Mouse (Mus musculus): ENCODE measurements around the gene Prmt9. TPM values are rescaled to one million over a fixed set of nuclear protein-coding genes. Genes with fewer than 3 reads are reported as not detected.

Prmt9 gene
- total and polyA plus RNA-seq, 3 experiments = 5.5 to 35.5 (median 30.6) TPM

DNA sequence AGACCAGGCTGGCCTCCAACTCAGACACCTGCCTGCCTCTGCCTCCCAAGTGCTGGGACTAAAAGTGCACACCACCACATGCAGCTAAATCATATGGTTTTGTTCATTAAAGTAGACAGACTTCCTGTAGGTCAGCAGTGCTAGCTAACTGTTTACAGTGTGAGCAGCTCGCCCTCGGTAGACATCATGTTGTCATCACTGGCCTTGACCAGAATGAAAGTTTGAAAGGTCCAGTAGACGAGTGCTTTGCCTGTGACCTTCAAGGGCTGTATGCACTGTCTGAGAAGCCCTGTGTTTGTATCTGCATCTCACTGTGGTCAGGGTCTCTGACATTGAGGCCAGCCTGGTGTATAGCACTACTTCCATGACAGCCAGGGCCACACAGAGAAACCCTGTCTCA is 12.2 kb downstream of the Prmt9 start:
- Histone ChIP-seq H3K36me3 (replicated peaks) (peaks cover 84% of the 10 kb centered on the region), H3K9me3 (replicated peaks) (no peaks in the 10 kb centered on the region), H3K4me1 (ENCODE audit: insufficient read depth, low read depth, low read length) (peaks cover 4% of the 10 kb centered on the region; the same call in 1 of the 2 replicates), H3K4me3 (ENCODE audit: low read depth, low read length) (no peak overlapping the region), H3K27me3 (ENCODE audit: insufficient read depth, low read length) (no peaks in the 10 kb centered on the region)
- DNase-seq (ENCODE audit: low spot score) = no peak
- TF ChIP-seq GATA1 (IDR thresholded peaks at IDR 0.05; ENCODE audit: borderline replicate concordance, low read length) (no peak), GATA2 (IDR thresholded peaks at IDR 0.05; ENCODE audit: borderline replicate concordance, low read depth, low read length) (no peak), TAL1 (conservative IDR thresholded peaks at IDR 0.05; ENCODE audit: low read depth, low read length) (no peak), POLR2AphosphoS5 (IDR thresholded peaks at IDR 0.05; ENCODE audit: insufficient replicate concordance, low read depth, low read length) (no peak), CTCF (IDR thresholded peaks at IDR 0.05; ENCODE audit: low read depth, low read length) (no peak)
- no peak for ATAC-seq (ENCODE audit: extremely low read depth, insufficient number of reproducible peaks, low FRiP score, poor library complexity, severe bottlenecking)

DNA sequence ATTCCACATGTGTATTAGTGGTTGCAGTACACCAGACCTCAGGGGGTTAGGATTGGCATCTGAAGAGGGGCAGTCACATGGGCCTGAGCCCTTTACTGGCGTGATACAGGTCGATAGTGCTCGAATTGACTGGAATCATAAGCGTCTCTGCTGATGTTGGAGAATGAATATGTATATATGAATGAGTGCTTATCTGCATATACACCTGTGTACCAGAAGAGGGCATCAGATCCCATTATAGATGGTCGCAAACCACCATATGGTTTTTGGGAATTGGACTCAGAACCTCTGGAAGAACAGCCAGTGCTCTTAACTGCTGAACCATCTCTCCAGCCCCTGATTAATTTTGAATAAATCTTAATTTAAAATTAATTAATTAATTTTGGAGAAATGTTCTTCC is 25.0 kb downstream of the Prmt9 start:
- peaks cover 5% of the 10 kb centered on the region; the same call in 1 of the 2 replicates for H3K4me1 ChIP-seq (ENCODE audit: insufficient read depth, low read depth, low read length)
- no peak; the same call in 1 of the 2 replicates for ATAC-seq (ENCODE audit: extremely low read depth, insufficient number of reproducible peaks, low FRiP score, poor library complexity, severe bottlenecking)
- no peaks in the 10 kb centered on the region for H3K9me3 ChIP-seq (replicated peaks)
- TF ChIP-seq TAL1 (conservative IDR thresholded peaks at IDR 0.05; ENCODE audit: low read depth, low read length) (no peak), POLR2AphosphoS5 (IDR thresholded peaks at IDR 0.05; ENCODE audit: insufficient replicate concordance, low read depth, low read length) (no peak), GATA1 (IDR thresholded peaks at IDR 0.05; ENCODE audit: borderline replicate concordance, low read length) (no peak), GATA2 (IDR thresholded peaks at IDR 0.05; ENCODE audit: borderline replicate concordance, low read depth, low read length) (no peak), CTCF (IDR thresholded peaks at IDR 0.05; ENCODE audit: low read depth, low read length) (no peak)
- H3K36me3 ChIP-seq (replicated peaks) = peaks cover 77% of the 10 kb centered on the region
- H3K27me3 ChIP-seq (ENCODE audit: insufficient read depth, low read length) = no peaks in the 10 kb centered on the region
- H3K4me3 ChIP-seq (ENCODE audit: low read depth, low read length) = no peak overlapping the region
- DNase-seq (ENCODE audit: low spot score) = no peak

DNA sequence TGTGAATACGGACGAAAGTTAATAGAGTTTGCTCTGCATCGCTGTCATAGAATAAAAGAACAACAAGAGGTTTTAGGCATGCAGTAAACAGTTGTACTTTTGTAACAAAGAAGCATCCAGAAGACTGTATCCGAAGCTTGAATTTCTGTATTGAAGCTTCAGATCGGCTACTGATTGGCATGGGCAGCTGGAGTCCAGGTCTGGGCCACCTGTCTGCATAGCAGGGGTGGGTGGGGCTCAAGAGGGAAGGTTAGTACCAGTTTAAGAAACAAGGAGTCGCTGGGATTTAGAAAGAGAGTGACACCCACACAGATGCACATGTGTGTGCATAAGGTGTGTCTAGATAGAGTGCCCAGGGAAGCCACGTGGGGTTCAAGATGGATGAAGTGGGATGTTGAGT is 28.5 kb downstream of the Prmt9 start:
- Histone ChIP-seq H3K9me3 (replicated peaks) (no peaks in the 10 kb centered on the region), H3K36me3 (replicated peaks) (peaks cover 80% of the 10 kb centered on the region), H3K27me3 (ENCODE audit: insufficient read depth, low read length) (no peaks in the 10 kb centered on the region), H3K4me3 (ENCODE audit: low read depth, low read length) (no peak overlapping the region), H3K4me1 (ENCODE audit: insufficient read depth, low read depth, low read length) (peaks cover 5% of the 10 kb centered on the region; the same call in 1 of the 2 replicates)
- no peak for ATAC-seq (ENCODE audit: extremely low read depth, insufficient number of reproducible peaks, low FRiP score, poor library complexity, severe bottlenecking)
- no peak for TF ChIP-seq GATA2 (IDR thresholded peaks at IDR 0.05; ENCODE audit: borderline replicate concordance, low read depth, low read length)
- TF ChIP-seq GATA1 (IDR thresholded peaks at IDR 0.05; ENCODE audit: borderline replicate concordance, low read length) = no peak
- no peak for TF ChIP-seq CTCF (IDR thresholded peaks at IDR 0.05; ENCODE audit: low read depth, low read length)
- no peak for TF ChIP-seq TAL1 (conservative IDR thresholded peaks at IDR 0.05; ENCODE audit: low read depth, low read length)
- no peak for TF ChIP-seq POLR2AphosphoS5 (IDR thresholded peaks at IDR 0.05; ENCODE audit: insufficient replicate concordance, low read depth, low read length)
- DNase-seq (ENCODE audit: low spot score) = no peak

DNA sequence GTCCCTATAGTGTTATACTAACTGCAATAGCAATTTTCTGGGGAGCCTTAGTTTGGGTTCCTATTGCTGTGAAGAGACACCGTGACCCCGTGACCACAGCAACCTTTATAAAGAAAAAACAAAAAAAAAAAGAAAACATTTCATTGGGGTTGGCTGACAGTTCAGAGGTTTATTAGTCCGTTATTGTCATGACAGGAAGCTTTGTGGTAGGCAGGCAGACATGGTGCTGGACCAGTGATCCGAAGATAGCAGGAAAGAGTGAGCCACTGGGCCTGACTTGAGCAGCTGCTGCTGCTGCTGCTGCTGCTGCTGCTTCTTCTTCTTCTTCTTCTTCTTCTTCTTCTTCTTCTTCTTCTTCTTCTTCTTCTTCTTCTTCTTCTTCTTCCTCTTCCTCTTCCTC is 35.0 kb downstream of the Prmt9 start:
- Histone ChIP-seq H3K9me3 (replicated peaks) (no peaks in the 10 kb centered on the region), H3K4me1 (ENCODE audit: insufficient read depth, low read depth, low read length) (no peaks in the 10 kb centered on the region), H3K36me3 (replicated peaks) (peaks cover 32% of the 10 kb centered on the region), H3K4me3 (ENCODE audit: low read depth, low read length) (no peak overlapping the region), H3K27me3 (ENCODE audit: insufficient read depth, low read length) (no peaks in the 10 kb centered on the region)
- DNase-seq (ENCODE audit: low spot score) (no peak), ATAC-seq (ENCODE audit: extremely low read depth, insufficient number of reproducible peaks, low FRiP score, poor library complexity, severe bottlenecking) (no peak)
- TF ChIP-seq CTCF (IDR thresholded peaks at IDR 0.05; ENCODE audit: low read depth, low read length) (no peak), TAL1 (conservative IDR thresholded peaks at IDR 0.05; ENCODE audit: low read depth, low read length) (no peak), GATA2 (IDR thresholded peaks at IDR 0.05; ENCODE audit: borderline replicate concordance, low read depth, low read length) (no peak), GATA1 (IDR thresholded peaks at IDR 0.05; ENCODE audit: borderline replicate concordance, low read length) (no peak), POLR2AphosphoS5 (IDR thresholded peaks at IDR 0.05; ENCODE audit: insufficient replicate concordance, low read depth, low read length) (no peak)

DNA sequence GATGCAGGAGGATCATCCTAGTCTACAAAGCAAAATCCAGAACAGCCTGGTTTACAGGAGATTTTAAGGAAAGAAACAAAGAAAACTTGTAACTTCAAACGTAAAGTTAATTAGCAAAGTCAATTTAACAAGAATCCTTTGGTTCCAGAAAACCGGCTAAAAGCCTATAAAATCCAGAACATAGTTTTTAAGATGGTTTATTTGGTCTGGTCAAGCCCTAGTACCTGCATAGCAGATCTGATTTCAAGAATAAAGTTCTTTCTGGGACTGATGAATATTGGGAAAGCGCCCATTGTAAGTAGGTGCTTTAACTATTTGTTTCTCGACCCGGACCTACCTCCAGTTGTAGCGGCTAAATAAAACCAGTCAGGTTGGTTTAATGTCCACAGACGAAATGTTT is 60.4 kb downstream of the Prmt9 start:
- TF ChIP-seq POLR2AphosphoS5 (IDR thresholded peaks at IDR 0.05; ENCODE audit: insufficient replicate concordance, low read depth, low read length) (no peak), CTCF (IDR thresholded peaks at IDR 0.05; ENCODE audit: low read depth, low read length) (no peak), GATA2 (IDR thresholded peaks at IDR 0.05; ENCODE audit: borderline replicate concordance, low read depth, low read length) (no peak), GATA1 (IDR thresholded peaks at IDR 0.05; ENCODE audit: borderline replicate concordance, low read length) (no peak)
- peaks cover 19% of the 10 kb centered on the region for H3K4me1 ChIP-seq (ENCODE audit: insufficient read depth, low read depth, low read length)
- no peak for ATAC-seq (ENCODE audit: extremely low read depth, insufficient number of reproducible peaks, low FRiP score, poor library complexity, severe bottlenecking)
- H3K4me3 ChIP-seq (ENCODE audit: low read depth, low read length) = peak overlapping the region; percentile 95
- peaks cover 21% of the 10 kb centered on the region for H3K36me3 ChIP-seq (replicated peaks)
- H3K27me3 ChIP-seq (ENCODE audit: insufficient read depth, low read length) = peaks cover 5% of the 10 kb centered on the region; the same call in 1 of the 2 replicates
- DNase-seq (ENCODE audit: low spot score) = no peak
- H3K9me3 ChIP-seq (replicated peaks) = no peaks in the 10 kb centered on the region; the same call in 1 of the 2 replicates

DNA sequence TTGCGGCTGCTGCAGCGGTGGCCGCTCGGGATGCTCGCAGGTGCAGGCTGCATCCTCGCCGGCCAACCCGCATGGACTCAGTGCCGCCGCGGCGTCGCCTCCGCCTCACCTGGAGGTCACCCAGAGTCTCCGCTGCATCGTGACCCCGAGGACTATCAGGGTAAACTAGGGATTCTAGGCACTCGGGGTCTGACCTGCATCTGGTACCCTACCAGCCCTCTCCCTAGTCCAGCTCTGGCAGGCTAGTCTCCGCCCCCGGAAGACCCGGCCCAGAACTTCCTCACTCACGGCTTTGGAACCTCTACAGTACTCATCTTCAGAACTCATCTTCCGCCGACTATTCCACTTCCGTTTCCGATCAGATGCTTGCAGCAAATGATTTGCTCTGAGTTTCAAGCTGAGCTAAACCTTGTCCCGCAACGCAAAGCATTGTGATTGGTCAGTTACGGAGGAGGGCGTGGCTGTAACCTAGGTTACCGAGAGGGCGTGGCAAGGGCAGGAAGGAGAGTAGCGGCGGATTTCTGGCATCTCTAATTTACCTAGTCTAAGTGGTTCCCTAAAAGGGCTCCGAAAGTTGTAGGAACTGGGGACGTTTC is 61.3 kb downstream of the Prmt9 start, which contains the start of gene Tmem184c:
Tmem184c (minus strand) TSS at position 325 of the 596 bp plus-strand sequence.
- no peaks in the 10 kb centered on the region; the same call in 1 of the 2 replicates for H3K9me3 ChIP-seq (replicated peaks)
- H3K4me3 ChIP-seq (ENCODE audit: low read depth, low read length) = peak within 1 kb of the TSS; percentile 95
- peaks cover 17% of the 10 kb centered on the region for H3K4me1 ChIP-seq (ENCODE audit: insufficient read depth, low read depth, low read length)
- peaks cover 5% of the 10 kb centered on the region; the same call in 1 of the 2 replicates for H3K27me3 ChIP-seq (ENCODE audit: insufficient read depth, low read length)
- DNase-seq (ENCODE audit: low spot score) (peak; percentile 89), ATAC-seq (ENCODE audit: extremely low read depth, insufficient number of reproducible peaks, low FRiP score, poor library complexity, severe bottlenecking) (peak; percentile 98)
- no peak for TF ChIP-seq TAL1 (conservative IDR thresholded peaks at IDR 0.05; ENCODE audit: low read depth, low read length)
- TF ChIP-seq GATA2 (IDR thresholded peaks at IDR 0.05; ENCODE audit: borderline replicate concordance, low read depth, low read length) = no peak
- no peak for TF ChIP-seq CTCF (IDR thresholded peaks at IDR 0.05; ENCODE audit: low read depth, low read length)
- TF ChIP-seq POLR2AphosphoS5 (IDR thresholded peaks at IDR 0.05; ENCODE audit: insufficient replicate concordance, low read depth, low read length) = no peak
- TF ChIP-seq GATA1 (IDR thresholded peaks at IDR 0.05; ENCODE audit: borderline replicate concordance, low read length) = no peak
- H3K36me3 ChIP-seq (replicated peaks) = peaks cover 14% of the 10 kb centered on the region
